Mouse (Mus musculus) thymus, adult 2 months (tissue): ENCODE measurements around the gene Gpr107. TPM values are rescaled to one million over a fixed set of nuclear protein-coding genes. Genes with fewer than 3 reads are reported as not detected.
"Not testable (repeated sequence)": the region's sequence is repeated elsewhere in the genome, so short reads cannot be mapped to it uniquely, and the experiment has no call there.

Experiments
- DNase-seq: peaks from one replicate; pipeline ENCODE4 v3.0.0; 2021
- H3K27ac ChIP-seq: fragments of 200-500 bp; 2 replicates; pipeline ENCODE4 v1.5.1; 2012; ENCODE audit warnings: low read length, control low read depth; ENCODE audit not compliant: control insufficient read depth, insufficient read depth
- H3K27me3 ChIP-seq: fragments of 200-500 bp; 2 replicates; pipeline ENCODE4 v1.6.1; 2012; ENCODE audit warnings: mild to moderate bottlenecking, low read length, moderate library complexity, mixed read lengths; ENCODE audit not compliant: control insufficient read depth, insufficient read depth
- H3K36me3 ChIP-seq: fragments of 200-500 bp; 2 replicates; pipeline ENCODE4 v1.6.1; 2012; ENCODE audit warnings: mild to moderate bottlenecking, low read length, moderate library complexity; ENCODE audit not compliant: control insufficient read depth, insufficient read depth
- H3K4me1 ChIP-seq: fragments of 200-500 bp; replicated peaks from 2 replicates; pipeline ENCODE4 v1.6.1; 2012; ENCODE audit warnings: low read length; ENCODE audit not compliant: control insufficient read depth, insufficient read depth
- H3K4me3 ChIP-seq: fragments of 200-500 bp; 2 replicates; pipeline ENCODE4 v1.5.1; 2012; ENCODE audit warnings: mild to moderate bottlenecking, low read length, control low read depth, moderate library complexity; ENCODE audit not compliant: control insufficient read depth, insufficient read depth
- CTCF ChIP-seq: fragments of 200-500 bp; IDR thresholded peaks from 2 replicates; pipeline ENCODE4 v1.5.1; 2012; ENCODE audit warnings: mild to moderate bottlenecking, control low read depth, low read length, moderate library complexity, borderline replicate concordance; ENCODE audit not compliant: control insufficient read depth, poor library complexity, insufficient read depth; ENCODE audit errors: extremely low read depth
- POLR2A ChIP-seq: fragments of 200-500 bp; IDR thresholded peaks from 2 replicates; pipeline ENCODE4 v1.6.1; 2012; ENCODE audit warnings: mild to moderate bottlenecking, low read length, control low read depth, moderate library complexity; ENCODE audit not compliant: control insufficient read depth, poor library complexity, insufficient read depth; ENCODE audit errors: extremely low read depth
- WGBS: fragments of 180-500 bp; shearing (Covaris S2); methylation state at CpG from one replicate; pipeline ENCODE4 v1.1.7; 2018; 5-methylcytosine and 5-hydroxymethylcytosine counted together
- polyA plus RNA-seq: library from polyadenylated mRNA; depleted of rRNA; stranded (reverse); fragments of >200 nt; gene quantifications from 2 replicates; pipeline ENCODE4 v1.2.3, GENCODE M21; 2012

Gene Gpr107
- polyA plus RNA-seq, 1 experiment = 33.2 TPM

GRCm38 (mm10) chr2:31163361-31164118, 11.4 kb downstream of the Gpr107 start:
- Histone ChIP-seq H3K27ac (peak overlapping the region; percentile 29; the same call in 1 of the 2 replicates), H3K4me1 (0 out of 2 replicates have a peak, but pooled peaks cover 2% of the 10 kb centered on the region), H3K4me3 (no peak overlapping the region), H3K36me3 (peaks cover 10% of the 10 kb centered on the region), H3K27me3 (no peaks in the 10 kb centered on the region)
- 95% methylated on average over 11 of the region's 11 CpGs for WGBS
- TF ChIP-seq CTCF (no peak), POLR2A (no peak)
- DNase-seq = no peak

- WGBS = 69% methylated on average over 5 of the region's 5 CpGs
- Histone ChIP-seq H3K4me3 (no peak overlapping the region), H3K27ac (peak overlapping the region; percentile 33; the same call in 1 of the 2 replicates), H3K4me1 (0 out of 2 replicates have a peak, but pooled peaks cover 2% of the 10 kb centered on the region), H3K36me3 (peaks cover 24% of the 10 kb centered on the region), H3K27me3 (no peaks in the 10 kb centered on the region)
- no peak for TF ChIP-seq CTCF
- TF ChIP-seq POLR2A = no peak
- DNase-seq = no peak
Observed at GRCm38 (mm10) chr2:31164841-31165455, 12.8 kb downstream of the Gpr107 start.

DNA sequence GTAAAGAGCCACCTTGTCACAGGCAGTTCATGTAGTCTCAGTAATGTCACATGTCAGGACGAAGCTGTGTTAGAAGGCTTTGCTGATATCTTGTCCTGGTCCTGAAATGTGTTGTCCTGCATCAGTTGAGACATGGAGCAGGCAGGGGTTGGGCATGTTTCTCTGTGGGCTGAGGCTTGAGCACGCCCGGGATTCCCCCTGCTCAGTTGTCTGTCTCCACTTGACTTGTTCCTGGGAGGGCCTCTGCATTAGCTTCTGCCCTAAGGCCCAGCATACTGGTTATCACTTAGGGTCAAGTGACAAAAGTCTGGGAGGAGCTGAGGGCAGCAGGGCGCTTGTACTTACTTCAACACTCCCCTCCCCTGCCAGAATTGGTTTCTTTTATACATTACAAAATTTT, 13.4 kb downstream of the Gpr107 start:
- Histone ChIP-seq H3K27me3 (no peaks in the 10 kb centered on the region), H3K27ac (no peak overlapping the region), H3K4me3 (no peak overlapping the region), H3K4me1 (0 out of 2 replicates have a peak, but pooled peaks cover 2% of the 10 kb centered on the region), H3K36me3 (peaks cover 28% of the 10 kb centered on the region)
- TF ChIP-seq CTCF = no peak
- no peak for TF ChIP-seq POLR2A
- no peak for DNase-seq
- 85% methylated on average over 4 of the region's 4 CpGs for WGBS

GRCm38 (mm10) chr2:31167571-31167970, 15.5 kb downstream of the Gpr107 start:
- WGBS = 99% methylated on average over 2 of the region's 2 CpGs
- not testable (repeated sequence) for H3K27me3 ChIP-seq, H3K4me3 ChIP-seq, H3K4me1 ChIP-seq, DNase-seq, H3K27ac ChIP-seq
- H3K36me3 ChIP-seq = peaks cover 42% of the 10 kb centered on the region

GRCm38 (mm10) chr2:31169001-31169400, 16.9 kb downstream of the Gpr107 start:
- Histone ChIP-seq H3K27ac (no peak overlapping the region), H3K4me1 (peaks cover 7% of the 10 kb centered on the region; the same call in 1 of the 2 replicates), H3K36me3 (peaks cover 47% of the 10 kb centered on the region), H3K4me3 (no peak overlapping the region), H3K27me3 (no peaks in the 10 kb centered on the region)
- DNase-seq = no peak
- WGBS = 97% methylated on average over 10 of the region's 10 CpGs
- TF ChIP-seq CTCF (no peak), POLR2A (no peak)

- H3K4me1 ChIP-seq = peaks cover 7% of the 10 kb centered on the region; the same call in 1 of the 2 replicates
- WGBS = 77% methylated on average over 6 of the region's 6 CpGs
- TF ChIP-seq CTCF = no peak
- no peak for TF ChIP-seq POLR2A
Observed at GRCm38 (mm10) chr2:31170164-31170563, 18.0 kb downstream of the Gpr107 start.

More at GRCm38 (mm10) chr2:31170164-31170563, 18.0 kb downstream of the Gpr107 start:
- Histone ChIP-seq H3K27me3 (no peaks in the 10 kb centered on the region), H3K27ac (no peak overlapping the region), H3K36me3 (peaks cover 47% of the 10 kb centered on the region), H3K4me3 (no peak overlapping the region)
- DNase-seq = no peak
